Mouse (Mus musculus) thymus, adult 2 months (tissue): ENCODE data around the gene Sms. TPM values are rescaled to one million over a fixed set of nuclear protein-coding genes. Genes with fewer than 3 reads are reported as not detected.
A peak's percentile ranks its signal among the peaks of the same experiment; 100 is the strongest.

ENCODE experiments used
- DNase-seq: peaks from one replicate; pipeline ENCODE4 v3.0.0; 2021
- H3K27ac ChIP-seq: fragments of 200-500 bp; 2 replicates; pipeline ENCODE4 v1.5.1; 2012; ENCODE audit warnings: low read length, control low read depth; ENCODE audit not compliant: control insufficient read depth, insufficient read depth
- H3K27me3 ChIP-seq: fragments of 200-500 bp; 2 replicates; pipeline ENCODE4 v1.6.1; 2012; ENCODE audit warnings: mild to moderate bottlenecking, low read length, moderate library complexity, mixed read lengths; ENCODE audit not compliant: control insufficient read depth, insufficient read depth
- H3K36me3 ChIP-seq: fragments of 200-500 bp; 2 replicates; pipeline ENCODE4 v1.6.1; 2012; ENCODE audit warnings: mild to moderate bottlenecking, low read length, moderate library complexity; ENCODE audit not compliant: control insufficient read depth, insufficient read depth
- H3K4me1 ChIP-seq: fragments of 200-500 bp; replicated peaks from 2 replicates; pipeline ENCODE4 v1.6.1; 2012; ENCODE audit warnings: low read length; ENCODE audit not compliant: control insufficient read depth, insufficient read depth
- H3K4me3 ChIP-seq: fragments of 200-500 bp; 2 replicates; pipeline ENCODE4 v1.5.1; 2012; ENCODE audit warnings: mild to moderate bottlenecking, low read length, control low read depth, moderate library complexity; ENCODE audit not compliant: control insufficient read depth, insufficient read depth
- CTCF ChIP-seq: fragments of 200-500 bp; IDR thresholded peaks from 2 replicates; pipeline ENCODE4 v1.5.1; 2012; ENCODE audit warnings: mild to moderate bottlenecking, control low read depth, low read length, moderate library complexity, borderline replicate concordance; ENCODE audit not compliant: control insufficient read depth, poor library complexity, insufficient read depth; ENCODE audit errors: extremely low read depth
- POLR2A ChIP-seq: fragments of 200-500 bp; IDR thresholded peaks from 2 replicates; pipeline ENCODE4 v1.6.1; 2012; ENCODE audit warnings: mild to moderate bottlenecking, low read length, control low read depth, moderate library complexity; ENCODE audit not compliant: control insufficient read depth, poor library complexity, insufficient read depth; ENCODE audit errors: extremely low read depth
- WGBS: fragments of 180-500 bp; shearing (Covaris S2); methylation state at CpG from one replicate; pipeline ENCODE4 v1.1.7; 2018; 5-methylcytosine and 5-hydroxymethylcytosine counted together
- polyA plus RNA-seq: library from polyadenylated mRNA; depleted of rRNA; stranded (reverse); fragments of >200 nt; gene quantifications from 2 replicates; pipeline ENCODE4 v1.2.3, GENCODE M21; 2012; rRNA removed

Gene Sms
- polyA plus RNA-seq, result 26.7 and 30.8 TPM in 2 replicates

- no peaks in the 10 kb centered on the region for H3K36me3 ChIP-seq
- H3K4me3 ChIP-seq, result peak within 1 kb of the TSS; percentile 91
- no peak for TF ChIP-seq CTCF
- TF ChIP-seq POLR2A, result no peak
- 4% methylated on average over 26 of the region's 45 CpGs for WGBS
- DNase-seq, result peak; percentile 64
- H3K27ac ChIP-seq, result peak within 1 kb of the TSS; percentile 75
- no peaks in the 10 kb centered on the region; the same call in 1 of the 2 replicates for H3K4me1 ChIP-seq
- no peaks in the 10 kb centered on the region for H3K27me3 ChIP-seq
Measured at GRCm38 (mm10) chrX:157491944-157492726, at the start of gene Sms. Gene Sms, minus strand, starts transcription at chrX:157492287.

- no peak for TF ChIP-seq POLR2A
- no peak for TF ChIP-seq CTCF
- Histone ChIP-seq H3K4me3 (no peak overlapping the region), H3K27ac (no peak overlapping the region), H3K36me3 (no peaks in the 10 kb centered on the region), H3K27me3 (no peaks in the 10 kb centered on the region), H3K4me1 (no peaks in the 10 kb centered on the region)
- no peak for DNase-seq
- 76% methylated on average over 5 of the region's 5 CpGs for WGBS
Measured at GRCm38 (mm10) chrX:157506400-157506799, 14.3 kb upstream of the Sms start.

- H3K27me3 ChIP-seq, result no peaks in the 10 kb centered on the region
- H3K36me3 ChIP-seq, result no peaks in the 10 kb centered on the region
- no peak overlapping the region for H3K4me3 ChIP-seq
- H3K27ac ChIP-seq, result no peak overlapping the region
- DNase-seq, result no peak
- H3K4me1 ChIP-seq, result no peaks in the 10 kb centered on the region
- no peak for TF ChIP-seq POLR2A
- no peak for TF ChIP-seq CTCF
- 93% methylated on average over 1 of the region's 1 CpGs for WGBS
Measured at GRCm38 (mm10) chrX:157504506-157504905, 12.4 kb upstream of the Sms start.

GRCm38 (mm10) chrX:157501871-157502270 is 9.8 kb upstream of the Sms start:
- H3K27ac ChIP-seq, result no peak overlapping the region
- H3K36me3 ChIP-seq, result no peaks in the 10 kb centered on the region
- H3K4me1 ChIP-seq, result no peaks in the 10 kb centered on the region
- no peak overlapping the region for H3K4me3 ChIP-seq
- DNase-seq, result no peak
- no peaks in the 10 kb centered on the region for H3K27me3 ChIP-seq
- TF ChIP-seq CTCF (no peak), POLR2A (no peak)
- WGBS, result 76% methylated on average over 2 of the region's 2 CpGs

- 96% methylated on average over 8 of the region's 8 CpGs for WGBS
- no peak overlapping the region for H3K27ac ChIP-seq
- no peaks in the 10 kb centered on the region for H3K4me1 ChIP-seq
- TF ChIP-seq CTCF (no peak), POLR2A (no peak)
- no peak for DNase-seq
- H3K27me3 ChIP-seq, result no peaks in the 10 kb centered on the region
- no peak overlapping the region for H3K4me3 ChIP-seq
- H3K36me3 ChIP-seq, result no peaks in the 10 kb centered on the region
Measured at GRCm38 (mm10) chrX:157500004-157500403, 7.9 kb upstream of the Sms start.

- no peak overlapping the region for H3K27ac ChIP-seq
- H3K27me3 ChIP-seq, result no peaks in the 10 kb centered on the region
- H3K4me1 ChIP-seq, result no peaks in the 10 kb centered on the region; the same call in 1 of the 2 replicates
- H3K36me3 ChIP-seq, result no peaks in the 10 kb centered on the region
- 95% methylated on average over 4 of the region's 4 CpGs for WGBS
- H3K4me3 ChIP-seq, result no peak overlapping the region
- no peak for TF ChIP-seq CTCF
- no peak for TF ChIP-seq POLR2A
- DNase-seq, result no peak
Measured at GRCm38 (mm10) chrX:157493159-157493558, 1.1 kb upstream of the Sms start.
